Mouse (Mus musculus) cerebellum, adult 2 months (tissue): Measurements from ENCODE around the gene Hsf4.

Experiments used
- CTCF ChIP-seq: fragments of 200-500 bp; IDR thresholded peaks from 2 replicates; pipeline ENCODE4 v1.5.1; 2011; ENCODE audit warnings: low read depth, mild to moderate bottlenecking, control low read depth, low read length, moderate library complexity, borderline replicate concordance; ENCODE audit not compliant: insufficient read depth
- POLR2A ChIP-seq: fragments of 200-500 bp; IDR thresholded peaks from 2 replicates; pipeline ENCODE4 v1.6.1; 2011; ENCODE audit warnings: low read length, control low read depth, borderline replicate concordance; ENCODE audit not compliant: insufficient read depth

DNA sequence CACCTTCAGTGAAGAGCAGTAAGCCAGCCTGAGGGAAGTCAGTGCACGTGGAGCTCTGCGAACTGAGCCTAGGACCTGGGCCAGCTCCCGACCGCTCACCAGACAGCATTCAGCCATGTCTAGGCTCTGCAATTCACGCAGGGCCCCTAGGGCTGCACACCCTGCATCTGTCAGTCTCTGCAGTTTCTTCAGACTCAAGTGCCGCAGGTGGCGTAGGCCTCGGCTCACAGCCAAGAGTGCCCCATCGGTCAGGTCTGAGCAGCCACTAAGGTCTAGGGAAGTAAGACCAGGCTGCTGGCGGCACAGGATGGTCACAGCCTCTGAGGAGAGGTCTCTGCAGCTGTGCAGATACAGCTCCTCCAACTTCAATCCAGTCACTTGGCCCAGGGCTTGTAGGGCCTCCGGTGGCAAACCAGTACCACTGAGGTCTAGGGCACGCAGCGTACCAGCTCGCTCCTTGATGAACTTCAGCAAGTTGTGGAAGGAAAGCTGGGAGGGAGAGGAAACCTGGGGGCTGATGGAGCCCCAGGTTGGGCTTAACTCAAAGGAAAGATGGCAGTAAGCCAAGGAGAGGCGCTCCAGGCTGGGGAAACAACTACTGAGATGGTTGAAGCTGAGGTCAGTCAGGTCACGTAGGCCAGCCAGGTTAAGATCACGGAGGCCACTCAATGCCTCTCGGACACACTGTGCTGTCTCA lies 45.6 kb downstream of the Hsf4 start:
- no peak for TF ChIP-seq CTCF
- no peak for TF ChIP-seq POLR2A
